Mouse (Mus musculus): ENCODE results near the gene Miga1. TPM values are rescaled to one million over a fixed set of nuclear protein-coding genes. Genes with fewer than 3 reads are reported as not detected.

The Miga1 gene
- polyA plus RNA-seq, 1 experiment from 2014 or later, result 16.4 TPM

GRCm38 (mm10) chr3:152305080-152305479 is 35.1 kb downstream of the Miga1 start:
- Histone ChIP-seq H3K27ac (replicated peaks in 1 of 2; ENCODE audit: control insufficient read depth in 1 of 2, insufficient read depth in 1 of 2, low read depth in 2 of 2, low read length in 2 of 2) (peak overlapping the region; percentile 98 to 99), H3K4me2 (ENCODE audit: low read length) (no peak overlapping the region), H3K4me3 (ENCODE audit: control insufficient read depth in 1 of 2, insufficient read depth in 1 of 2, low read depth in 1 of 2, low read length in 2 of 2) (no peak overlapping the region), H3K27me3 (ENCODE audit: control insufficient read depth, insufficient read depth, low read length) (no peaks in the 10 kb centered on the region), H3K36me3 (ENCODE audit: control insufficient read depth, insufficient read depth, low read length) (0 out of 2 replicates have a peak, but pooled peaks cover 7% of the 10 kb centered on the region), H3K9me3 (ENCODE audit: control insufficient read depth, low read length) (peaks cover 3% of the 10 kb centered on the region; the same call in 1 of the 2 replicates), H3K4me1 (ENCODE audit: control insufficient read depth in 2 of 2, insufficient read depth in 2 of 2, low read length in 2 of 2) (peaks cover 43 to 65% of the 10 kb centered on the region in 2 experiments), H3K9ac (ENCODE audit: low read length) (peak overlapping the region; percentile 49)
- no peak for ATAC-seq (ENCODE audit: insufficient number of reproducible peaks, insufficient read depth, low FRiP score, low read depth)
- WGBS, result 32% methylated on average over 8 of the region's 8 CpGs

- Histone ChIP-seq H3K4me3 (ENCODE audit: control insufficient read depth in 1 of 2, insufficient read depth in 1 of 2, low read depth in 1 of 2, low read length in 2 of 2) (no peak overlapping the region), H3K36me3 (ENCODE audit: control insufficient read depth, insufficient read depth, low read length) (0 out of 2 replicates have a peak, but pooled peaks cover 7% of the 10 kb centered on the region), H3K4me2 (ENCODE audit: low read length) (peak overlapping the region; percentile 38), H3K9me3 (ENCODE audit: control insufficient read depth, low read length) (peaks cover 3% of the 10 kb centered on the region; the same call in 1 of the 2 replicates), H3K27me3 (ENCODE audit: control insufficient read depth, insufficient read depth, low read length) (no peaks in the 10 kb centered on the region), H3K4me1 (ENCODE audit: control insufficient read depth in 2 of 2, insufficient read depth in 2 of 2, low read length in 2 of 2) (peaks cover 35 to 57% of the 10 kb centered on the region in 2 experiments), H3K9ac (ENCODE audit: low read length) (peak overlapping the region; percentile 66), H3K27ac (replicated peaks in 1 of 2; ENCODE audit: control insufficient read depth in 1 of 2, insufficient read depth in 1 of 2, low read depth in 2 of 2, low read length in 2 of 2) (peak overlapping the region; percentile 98 to 99)
- WGBS, result 7% methylated on average over 6 of the region's 6 CpGs
- peak; percentile 88 for ATAC-seq (ENCODE audit: insufficient number of reproducible peaks, insufficient read depth, low FRiP score, low read depth)
These were observed 36.0 kb downstream of the Miga1 start for GRCm38 (mm10) chr3:152304093-152304815.

DNA sequence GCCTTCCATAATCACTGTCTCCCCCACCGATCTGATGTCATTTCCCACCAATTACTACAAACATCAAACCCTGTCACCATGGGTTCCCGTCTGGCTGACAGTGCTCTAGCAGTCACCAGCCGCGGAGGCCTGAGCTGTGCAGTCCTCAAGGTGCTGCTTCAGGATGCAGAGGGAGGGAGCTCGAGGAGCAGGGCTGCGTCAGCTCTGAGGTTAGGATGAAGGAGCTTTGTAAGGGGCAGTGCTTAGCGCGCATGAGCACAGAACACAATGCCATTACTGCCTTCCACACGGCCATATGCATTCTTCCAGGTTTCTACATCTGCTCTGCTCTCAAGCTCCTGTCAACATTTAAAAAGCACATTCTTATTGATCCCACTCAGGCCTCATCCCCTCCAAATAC is 37.2 kb downstream of the Miga1 start:
- Histone ChIP-seq H3K4me3 (ENCODE audit: control insufficient read depth in 1 of 2, insufficient read depth in 1 of 2, low read depth in 1 of 2, low read length in 2 of 2) (no peak overlapping the region), H3K9ac (ENCODE audit: low read length) (no peak overlapping the region), H3K9me3 (ENCODE audit: control insufficient read depth, low read length) (peaks cover 3% of the 10 kb centered on the region; the same call in 1 of the 2 replicates), H3K4me2 (ENCODE audit: low read length) (no peak overlapping the region), H3K4me1 (ENCODE audit: control insufficient read depth in 2 of 2, insufficient read depth in 2 of 2, low read length in 2 of 2) (peaks cover 28 to 46% of the 10 kb centered on the region in 2 experiments), H3K27ac (replicated peaks in 1 of 2; ENCODE audit: control insufficient read depth in 1 of 2, insufficient read depth in 1 of 2, low read depth in 2 of 2, low read length in 2 of 2) (peak overlapping the region; percentile 98 to 99), H3K27me3 (ENCODE audit: control insufficient read depth, insufficient read depth, low read length) (no peaks in the 10 kb centered on the region), H3K36me3 (ENCODE audit: control insufficient read depth, insufficient read depth, low read length) (0 out of 2 replicates have a peak, but pooled peaks cover 10% of the 10 kb centered on the region)
- no peak for ATAC-seq (ENCODE audit: insufficient number of reproducible peaks, insufficient read depth, low FRiP score, low read depth)
- 39% methylated on average over 9 of the region's 9 CpGs for WGBS

DNA sequence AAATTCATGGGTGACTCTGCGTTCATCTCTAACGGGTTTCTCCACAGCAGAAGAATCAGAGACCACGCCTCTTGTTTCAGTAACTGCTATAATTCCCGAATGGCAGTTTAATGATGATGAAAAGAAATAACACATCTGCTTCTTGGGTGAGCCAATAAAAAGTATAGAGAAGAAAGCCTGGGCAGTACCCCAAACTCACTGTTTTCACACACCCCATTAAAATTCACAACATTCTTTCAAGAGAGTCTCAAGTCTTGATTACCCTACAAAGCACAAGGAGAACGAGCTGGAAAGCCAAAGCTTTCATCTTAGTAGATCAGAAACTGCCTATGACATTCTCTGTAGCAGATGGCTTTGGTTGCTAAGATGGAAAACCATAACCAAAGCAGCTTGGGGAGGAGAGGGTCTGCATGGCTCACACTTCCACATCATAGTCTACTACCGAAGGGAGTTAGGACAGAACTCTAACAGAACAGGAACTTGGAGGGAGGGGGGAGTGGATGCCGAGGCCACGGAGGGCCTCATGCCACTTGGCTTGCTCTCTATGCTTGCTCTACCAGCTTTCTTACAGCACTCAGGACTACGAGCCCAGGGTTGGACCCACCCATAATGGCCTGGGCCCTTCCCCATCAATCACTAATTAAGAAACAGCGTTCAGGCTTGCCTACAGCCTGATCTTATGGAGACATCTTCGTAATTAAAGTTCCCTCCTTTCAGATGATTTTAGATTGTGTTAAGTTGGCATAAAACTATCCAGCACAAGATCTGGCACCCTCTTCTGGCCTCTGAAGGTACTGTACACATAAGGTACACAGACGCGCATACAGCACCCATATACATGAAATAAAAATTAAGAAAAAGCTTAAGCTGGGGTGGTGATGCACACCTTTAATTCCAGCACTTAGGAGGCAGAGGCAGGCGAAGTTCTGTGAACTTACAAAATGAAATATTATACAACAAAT is 39.5 kb downstream of the Miga1 start:
- no peak for ATAC-seq (ENCODE audit: insufficient number of reproducible peaks, insufficient read depth, low FRiP score, low read depth)
- Histone ChIP-seq H3K4me3 (ENCODE audit: control insufficient read depth in 1 of 2, insufficient read depth in 1 of 2, low read depth in 1 of 2, low read length in 2 of 2) (no peak overlapping the region), H3K9ac (ENCODE audit: low read length) (no peak overlapping the region)

DNA sequence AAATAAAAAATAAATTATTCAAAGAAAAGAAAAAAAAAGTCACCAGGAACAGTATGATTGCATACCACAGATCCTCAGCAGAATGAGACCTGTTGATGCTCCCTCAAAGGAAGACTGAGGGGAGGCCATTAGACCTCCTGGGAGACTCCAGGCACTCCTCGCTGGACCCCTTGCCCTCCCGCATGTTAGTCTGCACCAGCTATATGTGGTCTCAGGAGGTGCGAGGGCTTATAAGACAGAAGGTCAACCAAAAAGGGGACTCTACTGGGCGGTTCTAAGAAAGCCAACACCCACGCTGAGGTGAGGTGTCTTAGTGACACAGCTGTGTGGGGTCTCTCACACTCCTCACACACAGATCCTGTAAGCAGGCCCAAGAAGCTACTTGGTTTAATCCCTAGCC is 44.3 kb downstream of the Miga1 start:
- no peak for ATAC-seq (ENCODE audit: insufficient number of reproducible peaks, insufficient read depth, low FRiP score, low read depth)
- WGBS, result 98% methylated on average over 5 of the region's 5 CpGs
- no peaks in the 10 kb centered on the region for H3K27me3 ChIP-seq (ENCODE audit: control insufficient read depth, insufficient read depth, low read length)

More for the DNA sequence above, 39.5 kb downstream of the Miga1 start:
- Histone ChIP-seq H3K27ac (replicated peaks in 1 of 2; ENCODE audit: control insufficient read depth in 1 of 2, insufficient read depth in 1 of 2, low read depth in 2 of 2, low read length in 2 of 2) (no peak overlapping the region), H3K9me3 (ENCODE audit: control insufficient read depth, low read length) (peaks cover 3% of the 10 kb centered on the region; the same call in 1 of the 2 replicates), H3K36me3 (ENCODE audit: control insufficient read depth, insufficient read depth, low read length) (peaks cover 26% of the 10 kb centered on the region), H3K4me2 (ENCODE audit: low read length) (no peak overlapping the region), H3K27me3 (ENCODE audit: control insufficient read depth, insufficient read depth, low read length) (no peaks in the 10 kb centered on the region), H3K4me1 (ENCODE audit: control insufficient read depth in 2 of 2, insufficient read depth in 2 of 2, low read length in 2 of 2) (peaks cover 18 to 28% of the 10 kb centered on the region in 2 experiments)
- 91% methylated on average over 14 of the region's 14 CpGs for WGBS

GRCm38 (mm10) chr3:152294400-152294799 is 45.8 kb downstream of the Miga1 start:
- Histone ChIP-seq H3K9ac (ENCODE audit: low read length) (no peak overlapping the region), H3K9me3 (ENCODE audit: control insufficient read depth, low read length) (no peaks in the 10 kb centered on the region), H3K27ac (replicated peaks in 1 of 2; ENCODE audit: control insufficient read depth in 1 of 2, insufficient read depth in 1 of 2, low read depth in 2 of 2, low read length in 2 of 2) (peak overlapping the region; percentile 69 to 72; a peak in 2 of 4 replicates), H3K4me3 (ENCODE audit: control insufficient read depth in 1 of 2, insufficient read depth in 1 of 2, low read depth in 1 of 2, low read length in 2 of 2) (no peak overlapping the region), H3K4me2 (ENCODE audit: low read length) (no peak overlapping the region), H3K4me1 (ENCODE audit: control insufficient read depth in 2 of 2, insufficient read depth in 2 of 2, low read length in 2 of 2) (peaks cover 11 to 12% of the 10 kb centered on the region in 2 experiments), H3K36me3 (ENCODE audit: control insufficient read depth, insufficient read depth, low read length) (peaks cover 42% of the 10 kb centered on the region), H3K27me3 (ENCODE audit: control insufficient read depth, insufficient read depth, low read length) (no peaks in the 10 kb centered on the region)
- no peak for ATAC-seq (ENCODE audit: insufficient number of reproducible peaks, insufficient read depth, low FRiP score, low read depth)
- WGBS, result 59% methylated on average over 3 of the region's 3 CpGs

More for the DNA sequence above, 44.3 kb downstream of the Miga1 start:
- peaks cover 33% of the 10 kb centered on the region for H3K36me3 ChIP-seq (ENCODE audit: control insufficient read depth, insufficient read depth, low read length)
- no peak overlapping the region for H3K9ac ChIP-seq (ENCODE audit: low read length)
- no peak overlapping the region for H3K27ac ChIP-seq (replicated peaks in 1 of 2; ENCODE audit: control insufficient read depth in 1 of 2, insufficient read depth in 1 of 2, low read depth in 2 of 2, low read length in 2 of 2)
- peaks cover under 1% of the 10 kb centered on the region; the same call in 1 of the 2 replicates for H3K9me3 ChIP-seq (ENCODE audit: control insufficient read depth, low read length)
- no peak overlapping the region for H3K4me2 ChIP-seq (ENCODE audit: low read length)
- peaks cover 11 to 12% of the 10 kb centered on the region in 2 experiments for H3K4me1 ChIP-seq (ENCODE audit: control insufficient read depth in 2 of 2, insufficient read depth in 2 of 2, low read length in 2 of 2)
- no peak overlapping the region for H3K4me3 ChIP-seq (ENCODE audit: control insufficient read depth in 1 of 2, insufficient read depth in 1 of 2, low read depth in 1 of 2, low read length in 2 of 2)

GRCm38 (mm10) chr3:152293530-152294181 is 46.6 kb downstream of the Miga1 start:
- peaks cover 43% of the 10 kb centered on the region for H3K36me3 ChIP-seq (ENCODE audit: control insufficient read depth, insufficient read depth, low read length)
- no peaks in the 10 kb centered on the region for H3K9me3 ChIP-seq (ENCODE audit: control insufficient read depth, low read length)
- H3K27me3 ChIP-seq (ENCODE audit: control insufficient read depth, insufficient read depth, low read length), result no peaks in the 10 kb centered on the region
- 35% methylated on average over 13 of the region's 13 CpGs for WGBS
- H3K4me1 ChIP-seq (ENCODE audit: control insufficient read depth in 2 of 2, insufficient read depth in 2 of 2, low read length in 2 of 2), result peaks cover 11 to 12% of the 10 kb centered on the region in 2 experiments
- peak overlapping the region; percentile 69 to 72 for H3K27ac ChIP-seq (replicated peaks in 1 of 2; ENCODE audit: control insufficient read depth in 1 of 2, insufficient read depth in 1 of 2, low read depth in 2 of 2, low read length in 2 of 2)
- H3K4me3 ChIP-seq (ENCODE audit: control insufficient read depth in 1 of 2, insufficient read depth in 1 of 2, low read depth in 1 of 2, low read length in 2 of 2), result no peak overlapping the region
- no peak overlapping the region for H3K4me2 ChIP-seq (ENCODE audit: low read length)
- H3K9ac ChIP-seq (ENCODE audit: low read length), result 0 out of 2 replicates have a peak overlapping the region, but pooled peaks have one; percentile 6
- no peak for ATAC-seq (ENCODE audit: insufficient number of reproducible peaks, insufficient read depth, low FRiP score, low read depth)
